Mouse (Mus musculus) liver, embryonic 18 days (tissue): ENCODE measurements around the gene Smap2. TPM values are rescaled to one million over a fixed set of nuclear protein-coding genes. Genes with fewer than 3 reads are reported as not detected.

Source experiments
- polyA plus RNA-seq: library from polyadenylated mRNA; depleted of rRNA; stranded (reverse); fragments of >200 nt; gene quantifications from 2 replicates; pipeline ENCODE4 v1.2.3, GENCODE M21; 2012; rRNA removed

Gene Smap2
- 12.5 and 14.8 TPM in 2 replicates for polyA plus RNA-seq

DNA sequence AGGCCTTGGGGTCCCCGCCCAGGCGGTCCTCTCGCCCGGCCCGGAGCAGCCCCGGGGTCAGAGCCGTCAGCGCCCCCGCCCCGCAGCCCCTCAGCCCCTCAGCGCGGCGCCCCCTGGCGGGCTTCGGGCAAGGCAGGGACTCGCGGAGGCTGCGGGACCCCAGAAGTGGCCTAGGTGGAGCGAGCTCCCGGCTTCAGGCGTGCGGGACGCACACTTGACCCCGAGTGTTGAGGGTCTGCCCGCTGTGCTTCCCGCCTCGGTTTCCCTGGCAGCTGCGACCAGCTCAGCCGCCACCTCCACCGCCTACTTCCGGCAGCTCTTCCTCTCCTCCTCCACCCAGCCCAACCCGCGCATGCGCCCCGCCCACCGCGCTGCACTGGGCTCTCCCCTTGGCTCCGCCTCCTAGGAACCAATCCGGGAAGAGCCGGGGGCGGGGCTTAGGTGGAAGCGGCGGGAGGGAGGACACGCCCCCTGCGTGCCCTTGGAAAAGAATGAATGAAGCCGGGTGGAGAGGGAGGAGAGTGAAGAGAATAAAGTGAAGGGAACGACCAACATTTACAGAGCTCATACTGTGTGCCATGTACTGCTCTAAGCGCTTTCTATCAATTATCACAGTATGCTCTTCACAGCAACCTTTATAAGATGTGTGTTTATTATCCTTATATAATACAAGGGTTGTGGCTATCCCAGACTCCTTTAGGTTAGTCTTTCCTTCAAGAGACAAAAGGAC lies at the start of gene Smap2:
Gene Smap2 (minus strand): TSS at position 320 of the 730 bp plus-strand sequence.

DNA sequence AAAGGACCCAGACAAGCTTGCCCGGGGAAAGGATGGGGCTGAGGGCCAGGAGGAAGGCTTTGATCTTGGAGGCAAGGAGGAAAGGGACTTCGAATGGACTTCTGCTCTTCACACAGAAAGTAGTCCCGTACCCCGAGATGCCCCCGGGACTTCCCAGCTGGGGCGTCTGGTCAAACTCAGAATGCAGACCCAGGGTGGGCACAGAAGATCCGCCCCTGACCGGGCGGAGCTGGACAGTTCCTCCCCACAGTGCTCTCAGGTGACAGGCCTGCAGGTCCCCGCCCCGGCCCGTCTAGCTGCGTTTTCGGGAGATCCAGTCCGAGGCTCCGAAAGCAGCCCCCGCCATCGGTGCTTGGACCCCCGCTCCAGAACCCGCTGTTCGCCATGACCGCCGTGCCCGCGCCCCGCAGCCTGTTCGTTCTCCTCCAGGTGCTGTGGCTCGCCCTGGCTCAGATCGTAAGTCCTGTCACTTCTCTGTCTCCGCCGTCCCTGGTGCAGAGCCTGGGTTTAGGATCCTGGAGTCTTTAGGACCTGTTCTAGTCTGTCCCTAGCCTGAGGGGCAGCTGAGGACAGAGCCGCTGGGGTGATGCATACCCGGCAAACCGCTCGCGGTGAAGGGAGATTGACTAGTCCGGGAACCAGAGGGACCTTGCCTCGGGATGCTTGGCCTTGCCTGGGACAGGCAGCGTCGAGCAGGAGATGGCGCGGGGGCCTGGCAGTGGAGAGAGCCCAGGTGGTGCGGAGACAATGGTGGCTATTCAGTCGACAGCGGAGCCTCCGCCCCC lies 22.5 kb upstream of the Smap2 start, which contains the start of gene Col9a2:
Gene Col9a2 (plus strand): TSS at position 55 of the 785 bp plus-strand sequence.

DNA sequence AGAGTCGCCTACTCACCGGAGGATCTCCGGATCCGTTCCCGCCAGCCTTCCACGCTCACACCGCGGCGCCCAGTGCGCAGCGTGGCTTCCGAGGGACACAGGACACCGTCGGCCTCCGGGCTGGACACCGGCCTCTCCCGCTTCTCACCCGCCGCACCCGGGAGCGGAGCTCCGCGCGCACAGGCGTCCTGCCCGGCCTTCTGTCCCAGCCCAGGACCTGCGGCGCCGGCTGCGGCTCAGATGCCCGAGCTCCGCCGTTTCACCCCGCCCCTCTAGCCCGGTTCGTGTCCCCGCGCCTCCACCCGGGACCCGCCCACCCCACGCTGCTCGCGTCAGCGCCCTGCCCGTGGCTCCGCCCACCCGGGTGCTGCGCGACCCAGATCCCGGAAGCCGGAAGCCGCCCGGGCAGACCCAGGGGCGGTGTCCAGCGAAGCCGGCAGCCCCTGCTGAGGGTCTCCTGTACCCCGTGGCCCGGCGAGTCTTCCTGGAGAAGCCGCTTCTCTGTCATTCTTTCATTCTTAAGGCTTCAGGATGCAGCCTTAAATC lies 65.5 kb downstream of the Smap2 start, which contains the start of gene Zfp69:
Gene Zfp69 (minus strand): TSS at position 272 of the 546 bp plus-strand sequence.

DNA sequence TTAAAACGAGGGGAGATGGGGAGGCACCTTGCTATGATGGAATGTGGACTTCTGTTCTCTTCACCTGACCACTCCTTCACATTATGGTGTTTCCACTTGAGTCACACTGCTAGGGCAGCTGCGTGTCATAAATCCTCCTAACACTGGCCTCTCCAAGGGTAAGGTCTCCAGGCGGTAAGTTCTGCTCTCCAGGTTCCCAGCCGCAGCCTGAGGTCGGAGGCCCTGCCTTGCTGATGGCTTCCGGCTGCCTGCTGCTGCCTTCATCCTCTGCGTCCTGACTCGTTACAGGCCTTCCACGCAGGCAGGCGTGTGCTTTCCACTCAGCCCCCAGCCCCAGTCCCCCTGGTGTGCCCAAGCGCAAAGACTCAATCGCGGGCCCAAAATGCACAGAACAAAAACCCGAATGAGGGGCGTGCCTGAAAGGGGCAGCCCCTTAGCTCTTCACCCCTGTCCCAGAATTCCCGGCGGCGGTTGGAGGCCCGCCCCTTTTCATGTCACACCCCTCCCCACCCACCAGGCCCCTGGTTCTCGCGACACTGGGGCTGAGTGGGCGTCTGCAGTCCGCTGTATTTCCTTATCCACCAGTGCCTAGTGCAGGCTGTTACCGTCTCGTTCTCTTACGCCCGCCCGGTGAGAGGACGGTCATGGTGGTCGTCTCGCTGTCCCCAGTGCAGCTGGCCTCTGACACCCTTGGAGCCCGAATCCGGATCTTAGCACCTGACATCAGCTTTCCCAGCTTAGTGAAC lies 92.3 kb downstream of the Smap2 start, which contains the start of gene Exo5:
Gene Exo5 (minus strand): TSS at position 464 of the 746 bp plus-strand sequence.

Other genes with a start within 250 kb of the Smap2 start
- 47.4 and 49.8 TPM in 2 replicates for gene Nfyc, start 185.7 kb downstream of the Smap2 start, polyA plus RNA-seq
- gene Rims3, start 162.4 kb downstream of the Smap2 start, polyA plus RNA-seq: 0.16 and 0.17 TPM in 2 replicates
- gene Exo5, start 92.2 kb downstream of the Smap2 start, polyA plus RNA-seq: 4.5 and 4.9 TPM in 2 replicates
- gene Zfp69, start 65.5 kb downstream of the Smap2 start, polyA plus RNA-seq: 1.1 TPM in 2 replicates
- 0.43 and 0.70 TPM in 2 replicates for gene Col9a2, start 22.1 kb upstream of the Smap2 start, polyA plus RNA-seq
- gene Zmpste24, start 81.0 kb upstream of the Smap2 start, polyA plus RNA-seq: 13.5 and 15.5 TPM in 2 replicates
- gene Tmco2, start 92.0 kb upstream of the Smap2 start, polyA plus RNA-seq: not detected in 2 replicates
- gene Rlf, start 197.8 kb upstream of the Smap2 start, polyA plus RNA-seq: 5.0 and 5.9 TPM in 2 replicates